Mouse (Mus musculus) embryo, embryonic 9.5 days (tissue): ENCODE results near the gene Ubash3a.

Experiments used
- DNase-seq: peaks from one replicate; pipeline ENCODE4 v3.0.0-alpha.2; 2017; ENCODE audit errors: extremely low spot score

The Ubash3a gene

DNA sequence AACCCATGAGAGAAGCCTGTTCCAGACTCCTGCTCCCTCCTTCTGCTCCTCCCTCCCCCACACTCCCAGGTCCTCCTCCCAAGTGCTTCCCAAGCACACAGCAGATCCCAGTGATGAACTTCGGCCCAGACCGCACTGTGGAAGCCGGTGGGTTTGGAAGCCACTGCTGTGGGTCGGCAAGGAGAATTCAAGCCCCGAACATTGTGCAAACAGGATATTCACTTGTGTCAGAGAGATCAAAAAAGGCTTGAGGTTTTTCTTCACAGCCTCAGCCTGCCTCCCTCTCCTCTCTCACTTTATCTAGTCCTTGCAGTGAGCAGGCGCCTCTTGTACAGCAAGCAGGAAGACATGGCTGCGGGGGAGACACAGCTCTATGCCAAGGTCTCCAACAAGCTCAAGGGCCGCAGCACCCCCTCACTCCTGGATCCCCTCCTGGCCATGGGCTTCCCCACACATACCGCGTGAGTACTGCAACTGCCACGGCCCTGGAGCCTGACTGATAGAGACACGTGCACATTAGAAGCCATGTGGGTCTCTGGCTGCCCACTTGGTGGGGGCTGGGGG, at the start of gene Ubash3a:
TSS of gene Ubash3a (plus strand) at position 103 of the 564 bp plus-strand sequence.
- DNase-seq: no peak

- DNase-seq: no peak
Observed at GRCm38 (mm10) chr17:31157921-31158320, 49.8 kb upstream of the Ubash3a start.

GRCm38 (mm10) chr17:31160291-31160690, 47.4 kb upstream of the Ubash3a start:
- DNase-seq: no peak

DNA sequence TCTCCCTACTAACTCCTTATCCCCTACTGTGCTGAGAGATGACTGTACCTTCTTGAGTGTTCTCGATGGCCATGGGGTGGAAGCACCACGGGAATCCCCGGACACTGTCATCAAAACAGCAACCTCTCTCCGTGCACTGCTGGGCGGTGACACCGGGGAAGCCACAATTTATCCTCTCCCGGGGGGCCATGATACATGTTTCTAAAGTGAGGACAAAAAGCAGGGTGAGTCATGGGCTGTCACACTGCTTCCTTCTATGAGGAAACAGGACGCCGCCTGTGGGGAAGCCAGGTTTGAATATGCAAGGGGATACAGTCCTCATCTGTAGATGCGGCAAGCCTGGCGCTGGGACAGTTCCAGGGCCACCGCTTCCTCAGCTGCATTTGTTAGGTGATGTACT, 45.1 kb upstream of the Ubash3a start:
- DNase-seq: no peak

DNA sequence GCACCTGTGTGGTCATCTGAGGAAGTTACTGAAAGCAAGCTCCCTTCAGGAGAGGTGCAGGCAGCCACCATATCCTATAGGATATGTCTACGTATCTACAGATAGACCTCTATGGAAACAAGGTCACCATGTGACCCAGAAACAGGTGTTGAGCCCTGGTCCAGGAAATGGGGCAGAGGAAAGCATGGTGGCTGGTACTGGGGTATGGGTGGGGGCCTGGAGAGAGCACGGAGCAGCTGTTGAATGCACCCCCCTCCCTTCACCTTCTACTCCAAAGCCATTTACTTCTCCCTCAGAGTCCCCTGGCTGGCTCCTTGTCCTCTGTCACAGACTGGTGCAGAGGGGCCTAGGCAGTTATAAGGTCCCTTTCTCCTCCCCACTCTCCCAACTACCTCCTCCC, 43.9 kb upstream of the Ubash3a start:
- DNase-seq: no peak

GRCm38 (mm10) chr17:31165127-31165526, 42.5 kb upstream of the Ubash3a start, which contains the start of gene Tff1:
Gene Tff1, minus strand, starts transcription at chr17:31165277.
- DNase-seq: no peak

DNA sequence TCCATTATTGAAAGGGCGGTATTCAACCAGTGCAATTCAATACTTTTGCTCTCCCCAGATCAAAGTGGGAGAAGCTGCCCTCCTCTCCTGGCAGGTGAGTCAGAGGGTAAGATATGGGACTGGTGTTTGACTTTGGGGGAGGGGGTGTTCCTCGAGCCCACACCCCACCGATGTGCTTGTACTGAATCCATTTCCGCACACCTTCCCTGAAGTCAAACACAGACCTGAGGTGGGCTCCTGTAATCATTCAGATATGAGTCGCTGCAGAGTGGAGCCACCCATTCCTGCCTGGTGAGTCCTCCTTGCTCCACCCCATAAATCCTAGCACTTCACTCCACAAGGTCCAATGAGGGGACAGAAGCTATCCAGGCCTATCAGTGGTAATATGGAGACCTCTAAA, 37.9 kb upstream of the Ubash3a start:
- no peak for DNase-seq

DNA sequence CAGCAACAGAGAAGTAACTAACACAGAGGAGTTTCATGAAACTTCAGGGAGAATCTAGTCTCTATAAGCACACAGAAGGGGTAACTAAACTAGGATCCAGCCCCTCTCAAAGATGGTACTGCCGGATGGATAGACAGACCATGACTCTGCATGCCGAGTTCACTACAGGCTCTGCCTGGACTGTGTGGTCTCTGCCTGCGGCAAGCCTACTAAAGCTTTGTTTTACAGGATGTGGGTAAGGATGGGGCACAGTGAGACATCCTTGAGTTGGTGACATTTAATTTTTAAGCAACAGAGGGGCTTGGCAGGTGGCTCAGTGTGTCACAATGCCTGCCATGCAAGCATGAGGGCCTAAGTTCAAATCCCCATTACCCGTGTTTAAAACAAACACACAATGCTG, 31.4 kb upstream of the Ubash3a start:
- no peak for DNase-seq

- no peak for DNase-seq
Observed at GRCm38 (mm10) chr17:31181490-31181889, 26.2 kb upstream of the Ubash3a start.

DNA sequence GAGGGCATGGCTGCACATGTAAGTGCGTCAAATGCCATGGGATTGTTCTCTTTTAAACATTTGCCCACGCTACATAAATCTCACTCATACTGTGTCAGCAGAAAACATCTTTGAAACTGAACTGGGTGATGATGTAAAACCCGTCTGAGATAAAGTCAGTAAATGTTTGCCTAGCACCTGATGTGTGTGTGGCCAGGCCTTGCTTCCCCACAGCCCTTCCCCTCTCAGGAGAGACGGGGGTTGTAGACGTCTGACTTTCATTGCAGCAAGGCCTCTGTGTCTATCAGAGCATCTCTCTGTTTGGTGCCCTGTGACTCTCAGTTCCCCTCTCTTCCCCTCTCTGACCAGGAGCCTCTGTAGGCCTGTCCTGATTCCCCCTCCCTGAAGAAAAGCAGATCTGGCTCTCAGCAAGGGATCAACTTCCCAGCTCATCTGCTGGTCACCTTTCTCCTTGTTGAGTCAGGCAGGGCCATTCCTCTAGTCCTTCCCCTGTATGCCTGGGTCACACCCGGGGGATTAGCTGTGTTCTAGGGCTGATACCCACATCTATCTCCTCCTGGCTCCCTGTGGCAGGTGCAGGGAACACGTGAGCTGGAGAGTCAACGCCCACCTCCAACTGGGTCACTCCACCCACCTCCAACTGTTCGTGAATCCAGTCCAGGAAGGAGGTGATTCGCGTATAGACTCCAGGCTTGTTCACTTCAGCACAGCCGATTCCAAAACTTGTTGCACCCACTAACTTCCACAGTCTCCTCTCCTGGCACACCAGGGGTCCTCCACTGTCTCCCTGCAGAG, 24.3 kb upstream of the Ubash3a start:
- no peak for DNase-seq

GRCm38 (mm10) chr17:31184269-31184990, 23.2 kb upstream of the Ubash3a start:
- no peak for DNase-seq

GRCm38 (mm10) chr17:31187370-31187769, 20.3 kb upstream of the Ubash3a start:
- peak; percentile 53 for DNase-seq

GRCm38 (mm10) chr17:31191825-31192224, 15.8 kb upstream of the Ubash3a start:
- no peak for DNase-seq

- DNase-seq: no peak
Observed at GRCm38 (mm10) chr17:31192663-31193062, 15.0 kb upstream of the Ubash3a start.

DNA sequence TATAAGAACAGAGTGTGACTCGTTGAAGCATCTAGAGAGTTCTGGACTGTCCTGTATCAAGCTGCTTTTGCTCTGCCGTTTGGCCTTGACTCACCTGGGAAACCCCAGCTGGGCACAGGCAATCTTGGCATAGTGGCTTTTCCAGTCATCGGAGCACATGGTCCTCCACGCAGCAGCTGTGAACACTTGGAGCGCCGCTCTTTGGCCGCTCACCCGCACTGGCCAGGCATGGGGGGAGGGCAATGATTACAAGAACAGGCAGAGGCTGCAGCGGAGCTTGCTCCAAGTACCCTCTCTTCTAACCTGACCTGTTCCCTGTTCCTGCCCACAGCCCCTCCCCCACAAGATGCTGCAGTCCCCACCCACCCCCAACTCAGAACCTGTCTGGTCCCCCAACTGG, 14.3 kb upstream of the Ubash3a start:
- no peak for DNase-seq

GRCm38 (mm10) chr17:31195207-31195606, 12.5 kb upstream of the Ubash3a start:
- DNase-seq: no peak

DNA sequence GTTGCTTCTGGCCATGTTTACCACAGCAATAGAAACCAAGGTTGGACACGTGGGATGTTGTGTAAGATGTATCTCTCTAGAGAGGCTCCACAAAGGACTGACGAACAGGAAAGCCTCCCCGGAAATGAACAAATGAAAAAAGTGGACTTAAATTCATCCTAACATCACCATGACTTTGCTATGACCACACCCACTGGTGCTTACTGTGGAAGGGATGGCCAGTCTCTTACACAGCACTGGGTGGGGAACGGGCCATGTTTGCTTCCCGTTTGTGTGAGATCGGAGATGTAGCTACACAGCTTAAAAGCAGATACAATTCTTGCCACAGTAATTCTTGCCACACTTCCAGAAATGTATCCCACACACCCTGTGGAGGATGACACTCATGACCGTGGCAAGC, 11.4 kb upstream of the Ubash3a start:
- DNase-seq: no peak

DNA sequence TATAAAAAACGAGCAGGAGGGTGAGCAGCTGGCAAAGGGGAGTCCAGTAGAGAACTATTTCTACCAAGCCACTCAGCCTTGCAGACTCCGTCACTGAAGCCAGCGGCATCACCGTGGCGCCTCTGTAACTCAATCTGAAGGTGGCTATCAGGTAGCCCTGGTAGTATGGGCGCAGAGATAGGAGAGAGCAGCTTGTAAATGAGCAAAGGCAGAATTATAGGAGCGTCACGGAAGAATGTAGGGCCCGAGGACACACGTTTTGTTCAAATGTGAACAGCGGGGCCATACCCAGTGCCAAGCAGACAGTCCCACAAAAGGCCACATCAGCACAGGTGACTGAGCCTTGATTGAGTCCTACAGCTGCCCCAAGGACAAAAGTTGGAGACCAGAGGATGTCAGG, 8.8 kb upstream of the Ubash3a start, which contains the start of gene Tmprss3:
TSS of gene Tmprss3 (minus strand) at position 101 of the 400 bp plus-strand sequence.
- no peak for DNase-seq

DNA sequence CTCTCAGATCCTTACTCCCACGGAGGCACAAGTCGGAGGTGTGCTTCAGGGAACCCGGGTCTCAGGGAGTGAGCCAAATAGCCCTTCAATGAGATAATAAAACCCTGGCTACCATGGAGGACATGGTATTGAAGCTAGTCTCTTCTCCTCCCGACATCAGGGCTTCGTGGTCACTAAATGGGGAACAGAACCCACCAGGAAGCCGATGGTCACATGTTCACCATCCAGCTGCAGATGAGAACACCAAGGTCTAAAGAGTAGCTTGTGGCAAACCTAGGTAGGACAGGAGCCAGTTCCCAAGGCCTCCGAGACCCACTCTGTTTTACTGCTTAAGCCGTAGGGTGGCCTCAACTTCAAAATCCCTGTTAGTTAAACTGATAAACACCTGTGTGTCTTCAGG, 981 bp downstream of the Ubash3a start:
- DNase-seq: no peak

DNA sequence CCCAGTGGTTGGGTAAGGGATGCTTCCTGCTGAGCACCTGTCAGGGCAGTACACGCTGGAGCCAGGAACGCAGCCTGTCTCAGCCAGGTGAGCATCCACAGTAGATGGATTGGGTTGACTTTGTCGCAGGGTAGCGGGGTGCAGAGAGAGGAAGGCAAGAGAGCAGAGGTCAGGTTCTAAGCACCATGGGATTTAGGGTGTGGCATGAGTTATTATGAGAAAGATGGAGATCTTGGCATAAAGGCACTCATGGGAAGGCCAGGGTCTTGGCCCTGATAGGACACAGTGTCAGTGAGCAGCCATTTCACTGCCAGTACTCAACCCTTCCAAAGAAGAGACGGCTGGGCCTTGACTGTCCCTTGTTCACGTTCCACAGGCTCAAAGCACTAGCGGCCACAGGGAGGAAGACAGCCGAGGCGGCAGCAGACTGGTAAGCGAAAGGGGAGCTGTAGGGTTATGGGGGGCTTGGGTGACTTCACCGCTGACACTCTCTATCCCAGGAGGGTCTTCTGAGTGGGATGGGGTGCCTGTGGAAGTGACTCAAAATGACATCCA, 1.8 kb downstream of the Ubash3a start:
- no peak for DNase-seq

DNA sequence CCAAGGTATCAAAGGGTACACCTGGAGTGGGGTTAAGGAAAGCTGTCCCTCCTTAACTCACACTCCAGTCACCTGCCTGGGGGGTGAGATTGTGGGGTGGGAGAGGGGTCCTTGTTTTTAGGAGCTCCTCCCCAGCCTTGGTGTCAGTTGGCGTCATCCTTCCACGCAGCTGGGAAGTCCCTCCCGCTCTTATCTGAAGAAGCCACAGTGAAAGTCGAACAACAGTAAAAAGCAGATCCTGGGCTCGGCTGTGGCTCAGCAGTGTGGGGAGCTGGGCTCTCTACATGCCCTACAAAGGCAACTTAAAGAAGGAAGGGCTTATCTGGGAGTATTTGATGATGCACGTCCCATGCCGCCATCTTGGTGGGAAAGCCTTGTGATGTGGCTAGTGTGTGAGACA, 2.6 kb downstream of the Ubash3a start:
- DNase-seq: no peak

DNA sequence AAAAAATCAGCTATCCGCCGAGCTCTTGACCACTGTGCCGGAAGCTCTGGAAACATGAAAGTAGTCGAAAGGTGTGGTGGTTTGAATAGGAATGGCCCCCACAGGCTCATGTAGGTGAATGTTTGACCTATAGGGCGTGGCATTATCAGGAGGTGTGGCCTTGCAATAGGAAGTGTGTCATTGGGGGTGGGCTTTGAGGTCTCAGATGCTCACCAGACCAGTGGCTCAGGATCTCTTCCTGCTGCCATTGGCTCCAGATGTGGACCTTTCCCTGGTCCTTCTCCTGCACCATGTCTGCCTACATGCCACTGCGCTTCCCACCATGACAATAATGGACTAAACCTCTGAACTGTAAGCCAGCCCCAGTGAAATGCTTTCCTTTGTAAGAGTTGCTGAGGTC, 4.2 kb downstream of the Ubash3a start:
- no peak for DNase-seq
